Mouse (Mus musculus) kidney, postnatal 10 days (tissue): ENCODE measurements around the gene Dmd.
A peak's percentile ranks its signal among the peaks of the same experiment; 100 is the strongest.

Experiments used
- DNase-seq: peaks from one replicate; pipeline ENCODE4 v3.0.0; 2021; ENCODE audit warnings: mixed read lengths

Gene Dmd

DNA sequence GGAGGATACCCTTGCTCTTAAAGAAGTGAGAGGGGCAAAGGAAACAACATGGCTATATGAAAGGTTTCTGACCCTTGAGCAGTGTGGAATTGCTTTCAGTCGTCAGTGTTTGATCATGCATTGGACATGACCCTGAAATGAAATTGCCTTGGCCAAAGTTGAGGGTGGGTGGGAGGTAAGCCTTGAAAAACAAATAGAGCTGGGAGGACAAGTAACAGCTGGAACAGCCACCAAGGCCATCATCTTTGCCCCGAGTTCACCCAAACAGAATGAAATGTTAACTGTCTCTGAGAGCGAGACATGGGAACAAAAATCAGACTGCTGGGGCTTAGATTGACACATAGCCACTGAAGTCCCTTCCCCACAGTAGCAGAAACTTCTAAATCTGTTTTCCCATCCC lies 2100.9 kb downstream of the Dmd start:
- DNase-seq: no peak

DNA sequence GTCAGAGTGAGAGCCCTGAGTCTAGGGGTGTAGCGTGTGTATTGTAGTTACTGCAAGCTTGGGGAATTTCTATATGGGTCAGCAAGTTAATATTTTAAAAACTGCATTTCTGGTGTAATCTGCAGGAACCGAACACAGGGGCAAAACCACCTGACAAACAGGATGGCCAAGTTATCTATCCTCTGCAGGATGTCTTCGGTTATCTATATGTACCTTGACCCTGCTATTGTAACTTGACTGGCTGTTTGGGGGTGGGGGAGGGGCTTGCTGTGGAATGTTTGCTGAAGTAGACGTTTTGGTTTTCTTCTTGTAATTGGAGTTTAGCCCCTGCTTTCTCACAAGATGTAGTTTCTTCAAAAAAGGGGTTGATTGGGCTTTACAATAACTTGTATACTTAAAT lies 2124.9 kb downstream of the Dmd start:
- no peak for DNase-seq

DNA sequence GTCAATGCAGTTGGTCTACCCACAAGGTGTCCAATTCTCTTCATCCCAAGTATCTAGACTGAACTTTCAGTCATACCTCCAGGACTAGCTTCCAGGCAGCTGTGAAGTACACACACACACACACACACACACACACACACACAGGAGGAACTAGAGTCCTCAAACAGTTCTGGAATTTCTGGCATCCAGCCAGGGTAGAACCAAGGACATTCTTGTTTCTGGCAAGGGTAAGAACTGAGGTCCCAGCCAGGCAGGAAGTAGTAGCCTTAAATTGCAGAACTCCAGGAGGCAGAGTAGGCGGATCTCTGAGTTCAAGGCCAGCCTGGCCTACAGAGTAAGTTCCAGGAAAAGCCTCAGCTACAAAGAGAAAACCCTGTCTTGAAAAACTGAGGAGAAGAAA lies 2128.2 kb downstream of the Dmd start:
- peak; percentile 30 for DNase-seq

GRCm38 (mm10) chrX:85077605-85078004 lies 2128.9 kb downstream of the Dmd start:
- DNase-seq: no peak

DNA sequence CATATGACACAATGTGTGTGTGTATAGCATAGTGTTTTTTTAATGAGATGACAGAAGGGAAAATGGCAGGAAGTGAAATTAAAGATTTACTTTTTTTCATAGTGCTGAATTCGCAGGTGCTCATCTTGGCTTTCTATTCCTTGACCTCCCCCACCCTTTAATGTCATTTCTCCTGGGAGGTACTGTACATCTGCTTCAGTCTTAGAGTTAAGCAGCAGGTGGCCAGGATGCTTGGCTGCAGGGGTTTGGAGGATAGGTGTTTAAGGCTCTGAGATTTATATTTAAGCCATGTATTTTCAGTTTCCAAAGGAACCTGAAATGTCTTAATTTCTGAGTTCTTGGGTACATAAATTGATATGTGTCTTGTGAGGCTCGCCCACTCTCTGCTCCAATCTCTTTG lies 2130.5 kb downstream of the Dmd start:
- no peak for DNase-seq

DNA sequence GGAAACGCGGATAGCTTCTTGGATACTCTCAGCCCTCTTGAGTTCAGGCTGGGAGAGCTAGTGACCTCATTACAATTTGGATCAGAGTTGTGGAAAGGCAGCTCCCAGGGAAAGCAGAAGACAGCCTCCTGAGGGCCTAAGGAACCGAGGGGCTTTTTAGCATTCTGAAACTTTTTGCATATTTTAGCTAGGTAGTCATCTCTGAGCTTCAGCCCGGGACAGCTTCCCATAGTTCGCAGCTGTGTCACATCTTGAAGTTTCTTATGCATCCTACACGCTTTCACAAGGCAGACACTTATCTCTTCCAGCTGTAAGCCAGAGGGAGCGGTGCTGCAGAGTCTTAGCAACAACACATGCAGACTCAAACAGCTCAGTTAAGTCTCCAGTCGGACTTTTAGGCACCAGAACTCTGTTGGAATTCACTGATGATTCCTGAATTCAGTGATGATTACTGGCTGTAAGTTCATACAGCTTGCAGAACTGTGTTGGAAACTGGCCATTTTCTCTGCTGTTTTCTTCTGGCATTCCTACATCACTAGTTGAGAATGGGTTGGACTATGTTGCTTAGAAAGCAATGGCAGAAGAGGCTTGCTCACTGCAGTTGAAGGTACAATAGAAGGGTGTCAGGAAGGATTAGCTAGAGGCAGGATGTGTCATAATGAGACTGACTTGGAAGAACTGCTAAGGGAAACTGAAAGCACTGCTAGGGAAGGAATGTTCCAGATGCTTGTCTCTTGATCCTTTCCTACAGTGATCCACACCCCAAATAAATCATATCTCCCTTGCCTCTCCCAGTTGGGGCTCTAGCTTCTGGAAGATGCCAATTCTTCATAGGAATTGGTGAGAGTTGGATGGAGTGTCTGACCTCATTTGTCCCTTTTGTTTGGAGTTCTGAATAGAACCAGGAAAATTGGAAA lies 2135.8 kb downstream of the Dmd start:
- DNase-seq: peak; percentile 5

DNA sequence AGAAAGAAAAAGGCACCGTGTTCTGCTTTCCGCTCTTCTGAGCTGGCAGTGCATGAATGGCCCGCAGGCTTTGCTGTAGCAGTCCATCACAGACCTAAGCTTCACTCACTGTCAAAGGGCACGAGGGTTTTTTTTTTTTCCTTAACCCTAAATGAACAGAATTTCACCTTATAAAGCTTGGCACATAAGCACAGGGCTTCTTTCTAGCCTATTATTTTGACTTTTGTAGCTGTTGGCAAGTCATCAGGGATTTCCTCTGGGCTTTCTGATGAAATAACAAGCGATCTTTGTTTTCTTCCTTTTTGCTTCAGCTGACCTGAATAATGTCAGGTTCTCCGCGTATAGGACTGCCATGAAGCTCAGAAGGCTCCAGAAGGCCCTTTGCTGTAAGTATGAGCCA lies 2140.8 kb downstream of the Dmd start:
- DNase-seq: no peak

DNA sequence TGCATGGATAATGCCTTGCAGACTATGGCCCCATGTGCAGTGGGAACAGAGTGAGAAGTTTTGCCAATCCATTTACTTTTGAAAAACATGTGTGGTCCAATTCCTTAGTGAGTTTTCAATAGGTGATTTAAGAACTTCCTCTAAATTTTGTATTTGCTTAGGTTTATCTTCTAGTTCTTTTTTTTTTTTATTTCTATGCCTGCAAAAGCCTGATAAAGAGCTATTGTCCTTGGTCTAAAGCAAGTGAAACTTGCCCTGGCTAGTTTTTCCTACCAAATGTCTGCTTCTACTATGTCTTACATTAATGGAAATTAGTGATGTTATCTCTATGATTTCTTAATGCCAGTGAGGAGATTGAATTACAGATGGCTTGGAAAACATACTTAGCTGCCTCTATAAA lies 2144.7 kb downstream of the Dmd start:
- DNase-seq: no peak

DNA sequence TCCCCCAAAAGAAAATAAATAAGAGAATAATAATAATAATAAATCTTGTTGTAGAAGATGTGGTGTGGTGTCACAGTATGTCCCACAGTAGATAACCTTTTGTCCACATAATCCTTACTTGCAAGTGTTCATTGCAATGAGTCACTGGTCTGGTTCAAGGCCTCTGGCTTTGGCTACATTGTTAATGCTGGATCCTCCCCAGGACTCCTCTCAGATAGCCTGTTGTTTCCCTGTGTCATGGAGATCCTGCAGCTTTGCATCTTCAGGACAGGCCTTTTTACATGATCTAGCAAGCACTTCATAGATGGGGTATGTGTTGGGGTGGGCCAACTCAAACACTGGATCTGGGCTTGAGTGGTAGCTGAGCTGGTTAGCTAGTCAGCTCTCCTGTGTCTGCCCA lies 2150.0 kb downstream of the Dmd start:
- peak; percentile 10 for DNase-seq

GRCm38 (mm10) chrX:85112418-85112817 lies 2163.7 kb downstream of the Dmd start:
- no peak for DNase-seq

DNA sequence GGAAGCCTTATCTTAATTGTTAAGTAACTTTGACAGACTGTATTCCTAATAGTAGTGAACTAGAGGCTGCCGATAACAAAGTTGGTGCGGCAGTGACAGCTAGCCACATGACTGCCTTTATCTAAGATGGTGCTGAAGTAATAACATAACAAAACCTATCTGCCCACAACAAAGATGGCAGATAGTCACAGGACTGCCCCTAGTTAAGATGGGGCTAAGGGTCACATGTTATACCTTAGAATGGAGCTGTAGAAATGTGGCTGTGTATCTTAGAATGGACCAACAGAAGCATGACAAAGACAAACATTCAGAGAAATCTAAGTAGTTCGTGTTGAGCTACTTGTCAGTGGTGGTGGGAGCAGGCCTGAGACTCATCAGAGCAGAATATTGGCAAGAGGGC lies 2184.0 kb downstream of the Dmd start:
- no peak for DNase-seq

DNA sequence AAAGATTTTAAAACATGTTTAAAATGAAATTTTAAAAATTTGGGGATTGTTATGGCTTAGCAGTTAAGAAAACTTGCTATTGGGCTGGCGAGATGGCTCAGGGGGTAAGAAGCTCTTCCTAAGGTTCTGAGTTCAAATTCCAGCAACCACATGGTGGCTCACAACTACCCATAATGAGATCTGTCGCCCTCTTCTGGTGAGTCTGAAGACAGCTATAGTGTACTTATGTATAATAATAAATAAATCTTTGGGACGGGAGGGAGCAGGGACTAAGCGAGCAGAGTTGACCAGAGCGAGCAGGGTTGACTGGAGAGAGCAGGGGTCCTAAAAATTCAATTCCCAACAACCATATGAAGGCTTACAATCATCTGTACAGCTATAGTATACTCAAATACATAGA lies 2188.6 kb downstream of the Dmd start:
- no peak for DNase-seq

DNA sequence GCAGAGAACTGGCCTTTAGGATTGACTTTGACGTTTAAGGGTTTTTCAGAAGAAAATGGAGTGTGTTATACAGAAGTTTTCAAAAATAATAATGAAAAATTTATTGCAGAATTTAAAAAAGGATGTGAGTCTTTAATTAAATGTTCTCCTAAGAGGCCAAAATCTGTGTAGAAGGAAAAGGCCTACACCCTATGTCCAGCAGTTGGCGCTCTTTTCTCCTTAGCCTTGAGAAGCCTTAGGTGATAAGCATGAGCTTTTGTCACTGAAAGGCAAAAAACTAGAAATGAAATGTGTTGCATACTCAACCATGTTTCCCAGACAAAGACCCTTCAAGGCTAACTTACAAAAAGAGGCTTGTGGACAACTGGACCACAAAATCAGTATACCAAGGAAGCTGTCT lies 2222.6 kb downstream of the Dmd start:
- no peak for DNase-seq

DNA sequence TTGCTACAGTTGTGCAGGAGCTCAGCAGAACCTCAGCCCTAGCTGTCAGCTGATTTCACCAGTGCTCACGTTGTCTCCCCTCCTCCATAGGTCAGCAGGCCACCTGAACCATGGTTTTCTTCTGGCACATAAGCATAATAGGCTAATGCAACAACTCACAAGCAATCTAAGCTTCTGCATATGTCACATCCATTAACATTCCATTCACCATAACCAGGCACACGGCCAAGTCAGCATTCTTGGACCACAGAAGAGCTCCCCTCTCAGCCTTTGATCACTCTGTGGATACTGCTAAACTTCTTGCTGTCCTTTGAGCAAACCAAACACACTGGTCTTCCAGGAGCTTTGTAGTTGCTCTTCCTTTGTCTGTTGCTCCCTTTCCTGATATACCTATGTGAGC lies 2238.9 kb downstream of the Dmd start:
- peak; percentile 15 for DNase-seq

DNA sequence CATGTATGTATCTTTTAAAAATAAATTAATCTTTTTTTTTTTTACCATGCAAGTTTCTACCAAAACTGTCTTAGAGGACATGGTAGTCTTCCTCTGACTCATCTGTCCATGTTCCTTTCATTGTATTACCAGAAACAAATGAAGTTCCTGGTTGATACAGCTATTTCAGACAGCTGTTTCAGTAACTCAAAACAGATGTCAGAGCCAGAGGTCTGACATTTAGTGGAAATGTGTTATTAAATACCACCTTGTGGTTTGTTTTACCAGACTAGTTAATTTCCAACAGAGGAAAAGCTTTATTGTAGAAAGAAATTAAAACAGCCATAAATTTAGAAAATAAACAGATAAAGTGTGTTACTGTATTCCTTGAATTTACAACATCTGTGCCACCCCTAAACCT lies 2245.2 kb downstream of the Dmd start:
- no peak for DNase-seq

DNA sequence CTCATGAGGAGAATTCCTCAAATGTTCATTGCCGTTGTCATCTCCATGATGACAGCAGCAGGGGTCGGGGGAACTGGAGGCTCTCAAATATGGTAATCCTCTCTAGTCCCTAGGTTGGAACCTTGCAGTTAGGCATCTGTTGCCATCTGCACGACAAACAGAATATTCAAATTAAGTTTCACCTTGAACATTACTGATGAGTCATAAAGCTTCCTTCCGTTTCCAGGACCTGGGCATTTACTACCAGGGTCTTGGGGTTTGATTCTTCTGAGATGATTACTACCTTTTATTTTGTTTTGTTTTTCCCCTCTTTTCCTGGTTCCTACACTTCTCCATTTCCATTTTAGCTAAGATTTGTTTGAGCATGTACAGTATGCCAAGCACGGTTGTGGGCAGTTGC lies 2249.0 kb downstream of the Dmd start:
- DNase-seq: no peak

DNA sequence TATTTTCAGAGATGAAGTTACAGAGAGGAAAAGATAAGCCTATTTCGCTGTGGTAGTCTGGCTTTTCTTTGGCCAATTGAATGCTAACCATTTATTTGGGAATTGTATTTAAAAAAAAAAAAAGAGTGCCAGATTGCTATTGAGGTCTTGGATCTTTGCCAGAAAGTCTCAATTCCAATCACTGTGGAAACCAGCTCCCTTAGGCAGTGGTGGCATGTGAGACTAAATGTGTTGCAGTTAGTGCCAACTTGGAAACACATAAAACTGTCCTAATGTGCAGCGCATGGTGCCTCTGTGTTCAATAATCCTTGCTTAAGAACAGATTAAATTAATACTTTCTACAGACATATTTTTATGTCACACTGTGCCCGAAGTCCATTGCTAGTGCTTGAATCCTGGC lies 2250.7 kb downstream of the Dmd start:
- no peak for DNase-seq

DNA sequence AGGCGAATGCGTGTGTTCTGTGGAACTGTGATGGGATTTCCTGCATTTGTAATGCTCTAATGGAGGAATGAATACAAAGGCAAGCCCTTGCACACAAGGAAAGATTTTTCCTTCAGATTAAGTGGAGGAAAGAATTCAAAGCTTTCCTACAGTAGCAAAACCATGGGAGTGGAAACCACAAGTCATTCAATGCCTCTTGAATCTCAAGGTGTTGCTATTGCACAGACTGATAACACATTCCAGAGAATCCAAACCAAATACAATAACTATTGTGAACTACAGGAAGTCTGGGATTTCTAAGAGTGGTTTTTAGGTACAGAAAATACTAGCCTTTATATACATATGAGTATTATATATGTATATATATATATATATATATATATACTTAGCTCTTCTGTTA lies 2258.3 kb downstream of the Dmd start:
- no peak for DNase-seq

DNA sequence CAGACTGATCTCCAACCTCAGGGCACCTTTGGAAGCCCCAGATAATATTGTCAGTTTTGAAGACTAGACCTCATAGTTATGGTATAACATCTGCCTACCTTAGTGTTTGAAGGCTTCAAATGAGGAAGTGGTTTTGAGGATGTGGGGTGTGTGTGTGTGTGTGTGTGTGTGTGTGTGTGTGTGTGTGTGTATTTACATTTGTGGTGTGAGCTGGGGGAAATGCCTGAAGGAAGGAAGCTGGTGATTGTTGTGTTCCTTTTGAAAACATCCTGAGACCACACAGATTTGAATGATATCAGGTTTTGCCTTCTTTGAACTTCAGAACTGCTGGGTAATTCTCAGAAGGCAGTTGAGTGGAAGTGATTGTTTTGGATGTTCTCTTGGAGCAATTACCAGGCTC lies 2278.2 kb downstream of the Dmd start:
- DNase-seq: no peak

GRCm38 (mm10) chrX:85249379-85249778 lies 2300.7 kb downstream of the Dmd start, which contains the start of gene Fthl17a:
Gene Fthl17a (plus strand): TSS chrX:85249679.
- DNase-seq: no peak
